Mouse (Mus musculus) embryonic fibroblast, embryonic 13.5 days (primary cell): ENCODE measurements around the gene Snap47.

Experiments
- CTCF ChIP-seq: IDR thresholded peaks from 2 replicates; pipeline ENCODE4 v1.5.1; 2011; ENCODE audit warnings: mild to moderate bottlenecking, control low read depth, low read length, moderate library complexity, borderline replicate concordance; ENCODE audit not compliant: insufficient read depth
- POLR2A ChIP-seq: IDR thresholded peaks from 2 replicates; pipeline ENCODE4 v1.6.1; 2011; ENCODE audit warnings: low read depth, mild to moderate bottlenecking, control low read depth, low read length, moderate library complexity

DNA sequence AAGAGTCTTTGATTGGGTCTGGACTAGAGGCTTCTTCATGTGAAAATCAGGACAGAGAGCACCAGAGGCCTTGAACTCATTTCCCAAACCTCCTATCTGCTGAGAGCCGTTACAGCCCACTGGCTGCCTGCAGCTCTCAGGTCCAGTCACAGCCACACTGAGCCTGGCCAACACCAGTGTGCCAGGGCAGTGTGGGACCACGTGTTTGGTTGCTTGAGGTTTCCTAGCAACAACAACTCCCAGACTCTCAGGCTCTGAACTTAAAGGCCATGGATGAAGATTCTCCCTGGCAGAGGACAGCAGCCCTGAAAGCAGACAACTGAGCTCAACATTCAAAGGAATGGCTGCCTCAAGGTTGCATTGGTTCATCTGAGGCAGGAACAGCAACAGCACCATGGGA lies 34.7 kb upstream of the Snap47 start:
- no peak for TF ChIP-seq CTCF
- no peak for TF ChIP-seq POLR2A
